Mouse (Mus musculus): ENCODE measurements around the gene Ube2n.
A peak's percentile ranks its signal among the peaks of the same experiment; 100 is the strongest.

Gene Ube2n

GRCm38 (mm10) chr10:95559426-95559825 is 44.5 kb downstream of the Ube2n start:
- no peak for DNase-seq (ENCODE audit: low spot score in 2 of 2)

DNA sequence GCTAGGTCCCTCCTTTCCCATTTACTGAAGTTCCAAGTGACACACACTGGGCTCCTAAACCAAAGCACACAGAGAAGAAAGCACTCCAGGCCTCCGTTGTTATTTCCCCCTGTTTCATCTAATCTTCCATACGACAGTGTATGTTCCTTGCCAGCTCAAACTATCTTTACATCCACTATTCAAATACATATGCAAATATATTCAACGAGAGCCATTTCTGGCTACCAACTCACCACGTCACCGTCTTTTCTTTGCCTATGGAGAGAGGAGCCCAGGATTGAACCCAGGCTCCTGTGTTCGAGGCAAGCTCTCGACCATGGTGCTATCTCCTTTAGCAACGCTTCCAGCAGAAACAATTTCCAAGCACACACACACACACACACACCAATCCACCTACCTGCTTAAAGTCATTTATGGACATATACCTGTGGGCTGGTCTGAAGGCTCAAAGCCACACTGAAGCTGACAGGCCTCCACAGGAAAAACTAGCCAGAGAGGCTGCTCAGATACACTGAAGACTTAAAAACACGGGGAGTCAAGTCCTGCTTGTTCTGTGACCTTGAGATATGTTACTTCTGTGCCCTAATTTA is 45.5 kb downstream of the Ube2n start:
- no peak for DNase-seq (ENCODE audit: low spot score in 2 of 2)

GRCm38 (mm10) chr10:95561616-95562015 is 46.7 kb downstream of the Ube2n start:
- no peak for DNase-seq (ENCODE audit: low spot score in 2 of 2)

GRCm38 (mm10) chr10:95562395-95562794 is 47.5 kb downstream of the Ube2n start:
- no peak for DNase-seq (ENCODE audit: low spot score in 2 of 2)

GRCm38 (mm10) chr10:95562859-95563841 is 48.2 kb downstream of the Ube2n start:
- peak; percentile 18 to 34 for DNase-seq (ENCODE audit: low spot score in 2 of 2)

DNA sequence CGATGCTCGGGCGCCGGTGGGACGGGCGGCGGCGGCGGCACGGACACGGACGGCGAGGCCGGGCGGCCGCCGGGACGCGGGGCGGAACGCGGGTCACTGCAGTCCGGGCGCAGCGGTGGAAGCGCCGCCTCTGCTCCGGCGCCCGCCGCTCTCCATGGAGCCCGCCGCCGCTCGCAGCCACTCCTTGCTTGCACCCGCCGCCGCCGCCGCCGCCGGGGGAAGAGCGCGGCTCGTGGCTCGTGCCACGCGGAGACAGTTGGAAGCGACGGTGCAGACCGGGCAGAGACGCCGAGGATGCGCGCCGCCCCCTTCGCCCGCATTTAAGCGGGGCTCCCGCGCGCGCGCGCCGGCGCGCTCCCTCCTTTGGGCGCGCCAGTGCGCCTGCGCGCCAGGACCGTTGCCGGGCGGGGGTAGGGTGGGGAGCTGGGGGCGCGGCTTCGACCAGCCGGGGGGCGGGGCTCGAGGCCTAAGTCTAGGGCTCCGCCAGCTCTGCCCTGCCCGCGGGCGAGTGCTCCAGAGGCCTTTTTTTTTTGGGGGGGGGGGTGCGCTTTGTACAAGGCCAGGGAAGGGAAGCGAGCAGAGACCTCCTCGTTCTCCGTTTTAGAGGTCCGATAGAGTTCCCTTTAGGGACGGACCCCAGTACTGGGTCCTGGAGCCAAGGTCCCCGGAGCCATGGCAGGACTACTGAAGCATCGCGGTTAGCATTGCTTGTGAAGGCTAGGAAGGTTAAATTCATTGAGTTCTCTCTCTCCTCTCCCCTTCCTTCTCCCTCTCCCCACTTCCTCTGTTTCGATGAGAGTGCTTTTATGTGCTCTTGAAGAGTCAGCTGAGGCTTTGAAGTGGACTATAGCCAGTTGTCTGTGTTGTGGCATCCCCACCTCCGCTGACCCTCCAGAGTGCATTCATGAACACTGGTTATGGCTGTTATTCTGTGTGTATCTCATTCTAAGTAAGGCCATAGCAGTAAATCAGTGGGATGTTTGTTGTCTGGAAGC is 49.2 kb downstream of the Ube2n start, which contains the start of gene Nudt4:
Gene Nudt4, minus strand, starts transcription at position 296 of the 995 bp plus-strand sequence.
- peak; percentile 81 to 84 for DNase-seq (ENCODE audit: low spot score in 2 of 2)

GRCm38 (mm10) chr10:95565156-95565854 is 50.4 kb downstream of the Ube2n start:
- DNase-seq (ENCODE audit: low spot score in 2 of 2) = peak; percentile 52 to 53

- no peak for DNase-seq (ENCODE audit: low spot score in 2 of 2)
Observed at GRCm38 (mm10) chr10:95566786-95567185, 51.8 kb downstream of the Ube2n start.

DNA sequence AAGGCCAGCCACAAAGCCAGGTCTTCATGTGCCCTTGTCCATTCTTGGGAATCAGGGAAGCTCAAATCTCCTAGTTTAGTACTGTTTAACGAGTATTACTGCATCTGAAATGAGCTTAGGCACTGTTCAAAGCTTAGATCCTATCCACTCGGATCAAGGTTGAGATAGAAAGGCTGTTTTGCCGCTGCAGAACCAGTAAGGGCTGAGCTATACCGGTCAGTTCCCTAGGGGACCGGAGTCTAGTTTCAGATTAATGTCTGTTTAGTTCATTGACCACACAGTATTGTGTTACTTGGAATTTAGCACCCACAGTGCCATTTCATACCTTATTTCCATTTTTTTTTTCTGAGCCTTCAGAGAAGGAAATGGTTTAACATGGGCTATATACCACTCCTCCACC is 52.6 kb downstream of the Ube2n start:
- no peak for DNase-seq (ENCODE audit: low spot score in 2 of 2)

DNA sequence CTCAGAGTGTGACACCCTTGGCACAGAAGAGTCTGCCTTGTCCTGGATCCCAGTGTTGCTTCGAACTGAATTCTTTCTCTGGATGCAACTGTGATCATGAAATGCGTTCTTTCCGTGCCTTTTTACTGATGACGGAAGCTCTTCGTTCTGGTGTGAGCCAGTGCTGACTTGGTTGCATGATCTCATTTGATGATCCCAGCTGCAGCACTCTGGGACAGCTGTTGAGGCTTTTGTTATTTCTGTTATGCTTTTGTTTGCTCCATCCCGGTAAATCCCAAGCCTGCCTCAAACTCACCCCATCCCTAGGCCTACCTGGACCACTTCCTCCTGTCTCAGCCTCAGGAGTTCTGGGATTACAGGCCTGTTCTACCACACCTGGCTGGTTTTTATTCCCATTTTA is 53.1 kb downstream of the Ube2n start:
- no peak for DNase-seq (ENCODE audit: low spot score in 2 of 2)

DNA sequence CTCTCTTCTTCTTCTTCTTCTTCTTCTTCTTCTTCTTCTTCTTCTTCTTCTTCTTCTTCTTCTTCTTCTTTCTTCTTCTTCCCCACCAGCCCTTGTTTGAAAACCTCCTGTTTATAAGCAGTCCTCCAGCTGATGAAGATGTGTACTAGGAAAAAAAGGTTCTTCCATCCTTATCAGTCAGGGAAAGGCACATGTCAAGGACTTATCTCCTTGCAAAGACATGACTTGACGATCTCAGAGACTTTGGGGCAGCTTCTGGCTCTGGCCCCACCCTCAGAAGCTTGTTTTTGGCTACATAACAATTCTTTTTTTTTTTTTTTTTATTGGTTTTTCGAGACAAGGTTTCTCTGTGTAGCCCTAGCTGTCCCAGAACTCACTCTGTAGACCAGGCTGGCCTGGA is 54.5 kb downstream of the Ube2n start:
- peak; percentile 23 to 62 for DNase-seq (ENCODE audit: low spot score in 2 of 2)

- DNase-seq (ENCODE audit: low spot score in 2 of 2) = no peak
Observed at GRCm38 (mm10) chr10:95574994-95575393, 60.0 kb downstream of the Ube2n start.

- DNase-seq (ENCODE audit: low spot score in 2 of 2) = no peak
Observed at GRCm38 (mm10) chr10:95575839-95576380, 61.0 kb downstream of the Ube2n start.

DNA sequence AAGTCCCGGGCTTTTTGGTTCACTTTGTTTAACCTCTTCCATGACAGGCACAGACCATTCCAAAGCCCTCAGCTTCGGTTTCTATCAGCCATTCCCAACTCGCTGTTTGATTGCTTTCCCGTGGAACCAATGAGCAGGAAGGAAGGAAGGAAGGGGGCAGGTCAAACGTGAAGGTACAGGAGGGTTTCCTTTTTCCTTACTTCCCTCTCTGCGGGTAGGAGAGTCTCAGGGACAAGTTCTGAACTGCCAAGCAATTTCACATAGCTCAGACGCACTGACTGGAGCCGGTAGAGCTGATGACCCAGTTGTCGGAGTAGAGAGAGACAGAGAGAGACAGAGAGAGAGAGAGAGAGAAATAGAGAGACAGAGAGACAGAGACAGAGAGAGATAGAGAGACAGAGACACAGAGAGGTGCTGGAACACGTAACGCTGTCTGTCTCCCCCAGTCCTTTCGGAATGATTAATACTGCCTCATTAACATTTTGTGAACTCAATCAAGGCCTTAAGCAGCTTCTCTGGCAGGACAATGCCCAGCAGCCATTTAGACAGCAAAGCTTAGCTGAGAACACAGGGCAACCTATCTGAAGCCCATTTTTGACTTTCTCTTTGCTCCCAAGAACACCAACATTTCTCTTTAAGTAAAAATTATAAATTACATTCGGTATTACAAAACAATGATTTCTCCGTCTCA is 62.1 kb downstream of the Ube2n start:
- no peak for DNase-seq (ENCODE audit: low spot score in 2 of 2)

DNA sequence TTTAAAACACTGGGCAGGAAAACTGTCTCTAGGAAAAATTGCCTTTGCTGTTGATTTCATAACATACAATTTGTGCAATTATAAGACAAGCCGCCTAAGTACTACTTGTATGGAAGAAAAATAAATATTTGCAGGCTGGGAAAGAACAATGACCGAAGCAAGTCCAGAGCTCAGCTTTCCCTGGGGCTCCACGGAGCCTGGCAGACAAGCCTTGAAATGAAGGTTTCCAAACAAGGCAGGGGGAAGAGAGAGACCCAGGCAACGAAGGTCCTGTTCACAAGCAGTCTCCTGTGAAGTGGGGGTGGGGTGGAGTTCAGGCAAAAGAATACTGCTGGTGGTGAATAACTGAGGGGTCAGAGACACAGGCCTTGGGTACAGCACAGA is 62.6 kb downstream of the Ube2n start:
- no peak for DNase-seq (ENCODE audit: low spot score in 2 of 2)

GRCm38 (mm10) chr10:95585554-95585953 is 70.6 kb downstream of the Ube2n start:
- DNase-seq (ENCODE audit: low spot score in 2 of 2) = no peak

DNA sequence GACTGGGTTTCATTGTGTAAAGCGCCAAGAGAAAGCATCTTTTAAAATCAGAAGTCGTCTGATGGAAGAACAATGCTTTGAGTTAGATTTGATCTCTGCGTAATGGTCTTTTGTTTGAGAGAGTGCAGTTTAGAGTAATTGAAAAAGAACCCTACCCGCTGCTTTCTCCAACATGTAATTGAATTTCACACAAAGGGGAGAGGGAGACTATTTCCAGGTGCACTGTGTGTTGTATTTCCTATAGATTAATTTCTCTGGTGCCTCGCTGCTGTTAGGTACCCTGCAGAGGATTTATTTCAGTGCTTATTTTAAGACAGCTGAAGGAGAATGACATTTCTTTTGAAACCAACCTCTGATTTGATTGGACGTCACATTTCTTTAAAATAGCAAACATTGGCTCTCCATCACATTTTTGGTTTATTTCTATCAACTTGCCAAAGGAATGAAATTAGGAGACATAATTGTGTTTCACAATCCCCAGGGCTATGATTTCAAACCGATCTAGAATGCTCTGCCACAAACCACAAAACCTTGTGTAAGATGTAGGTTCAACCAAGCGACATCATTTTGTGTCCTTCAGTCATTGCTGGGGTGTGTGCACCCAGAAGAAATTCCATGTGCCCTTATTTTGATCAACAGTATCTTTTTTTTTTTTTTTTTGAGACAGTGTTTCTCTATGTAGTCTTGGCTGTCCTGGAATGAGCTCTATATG is 72.7 kb downstream of the Ube2n start:
- no peak for DNase-seq (ENCODE audit: low spot score in 2 of 2)

- no peak for DNase-seq (ENCODE audit: low spot score in 2 of 2)
Observed at GRCm38 (mm10) chr10:95589196-95589595, 74.3 kb downstream of the Ube2n start.

DNA sequence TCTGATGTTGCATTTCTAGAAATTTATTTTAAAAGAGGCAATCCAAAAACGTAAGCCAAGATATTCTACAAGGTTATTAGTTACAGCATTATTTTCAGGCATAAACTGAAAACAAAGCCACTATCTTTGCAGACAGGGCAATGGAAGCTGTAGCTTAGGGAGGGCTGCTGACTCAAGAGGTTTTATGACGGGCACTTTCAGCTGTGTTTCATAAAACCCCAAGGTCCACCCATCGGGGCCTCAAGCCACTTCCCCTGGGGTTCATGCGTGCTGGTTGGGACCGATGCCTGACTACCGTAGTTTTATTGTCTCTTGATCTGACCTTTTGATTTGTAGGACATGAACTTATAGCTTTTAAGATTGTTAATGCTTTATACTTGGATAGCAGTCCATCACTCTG is 75.3 kb downstream of the Ube2n start:
- no peak for DNase-seq (ENCODE audit: low spot score in 2 of 2)

DNA sequence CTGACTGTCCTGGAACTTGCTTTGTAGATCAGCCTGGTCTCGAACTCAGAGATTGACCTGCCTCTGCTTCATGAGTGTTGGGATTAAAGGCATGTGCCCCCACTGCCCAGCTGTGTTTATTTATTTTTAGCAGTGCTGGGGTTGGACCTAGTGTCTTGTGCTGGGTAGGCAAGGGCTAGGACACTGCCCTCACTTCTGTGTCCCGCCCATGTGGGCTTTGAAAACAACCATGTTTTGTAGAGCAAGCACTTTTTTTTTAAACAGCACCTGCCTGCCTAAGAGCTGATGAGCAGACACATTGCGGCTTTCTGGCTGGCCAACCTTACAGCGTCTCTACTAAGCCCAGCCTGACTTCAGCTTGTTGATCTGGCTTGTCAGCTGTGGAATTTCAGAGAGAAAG is 76.3 kb downstream of the Ube2n start:
- DNase-seq (ENCODE audit: low spot score in 2 of 2) = no peak

All from spleen, postnatal 36 days (tissue).